Mouse (Mus musculus) liver, embryonic 18 days (tissue): ENCODE results near the gene Sod3. TPM values are rescaled to one million over a fixed set of nuclear protein-coding genes. Genes with fewer than 3 reads are reported as not detected.

ENCODE experiments used
- polyA plus RNA-seq: library from polyadenylated mRNA; depleted of rRNA; stranded (reverse); fragments of >200 nt; gene quantifications from 2 replicates; pipeline ENCODE4 v1.2.3, GENCODE M21; 2012; rRNA removed

The Sod3 gene
- 11.1 and 11.6 TPM in 2 replicates for polyA plus RNA-seq

DNA sequence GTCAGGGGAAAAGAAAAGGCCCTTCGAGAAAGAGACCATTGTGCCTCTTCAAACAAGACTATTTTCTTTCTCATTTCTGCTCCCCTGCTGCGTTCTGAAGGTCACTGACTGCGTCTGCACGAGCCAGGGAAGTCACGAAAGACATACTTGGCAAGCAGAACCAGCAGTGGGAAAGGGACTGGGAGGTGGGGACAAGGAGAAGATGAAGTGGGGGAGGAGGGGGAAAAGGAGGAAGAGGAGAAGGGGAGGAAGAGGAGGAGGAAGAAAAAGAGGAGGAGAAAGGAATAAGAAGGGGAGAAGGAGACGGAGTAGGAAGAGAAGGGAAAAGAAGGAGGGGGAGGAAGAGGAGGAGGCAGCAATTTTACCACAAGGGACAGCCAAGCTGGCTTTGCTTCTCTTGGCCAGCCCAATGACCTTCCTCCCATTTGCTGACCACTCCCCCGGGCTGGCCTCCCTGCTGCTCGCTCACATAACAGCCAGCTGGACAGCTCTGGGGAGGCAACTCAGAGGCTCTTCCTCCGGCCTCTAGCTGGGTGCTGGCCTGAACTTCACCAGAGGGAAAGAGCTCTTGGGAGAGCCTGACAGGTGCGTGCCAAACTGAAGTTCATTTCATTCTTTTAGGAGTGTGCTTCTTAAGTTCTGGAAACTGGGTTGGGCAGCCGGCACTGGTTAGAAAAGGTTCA, at the start of gene Sod3:
Gene Sod3 (plus strand): TSS at position 324 of the 683 bp plus-strand sequence.

Other genes starting within 250 kb of the Sod3 start
- gene Dhx15, start 173.3 kb upstream of the Sod3 start, polyA plus RNA-seq: 49.0 TPM in 2 replicates
- gene Ccdc149, start 107.7 kb downstream of the Sod3 start, polyA plus RNA-seq: 1.3 and 1.4 TPM in 2 replicates
- gene Lgi2, start 202.7 kb downstream of the Sod3 start, polyA plus RNA-seq: 0.52 and 0.63 TPM in 2 replicates